Mouse (Mus musculus) heart, postnatal 0 days (tissue): ENCODE data around the gene Degs2.
A peak's percentile ranks its signal among the peaks of the same experiment; 100 is the strongest.

ENCODE experiments used
- CTCF ChIP-seq: IDR thresholded peaks from 2 replicates; pipeline ENCODE4 v1.5.1; 2016; ENCODE audit warnings: antibody characterized with exemption, control low read depth, low read depth
- EP300 ChIP-seq: IDR thresholded peaks from 2 replicates; pipeline ENCODE4 v1.6.1; 2016; ENCODE audit warnings: antibody characterized with exemption, low read depth

DNA sequence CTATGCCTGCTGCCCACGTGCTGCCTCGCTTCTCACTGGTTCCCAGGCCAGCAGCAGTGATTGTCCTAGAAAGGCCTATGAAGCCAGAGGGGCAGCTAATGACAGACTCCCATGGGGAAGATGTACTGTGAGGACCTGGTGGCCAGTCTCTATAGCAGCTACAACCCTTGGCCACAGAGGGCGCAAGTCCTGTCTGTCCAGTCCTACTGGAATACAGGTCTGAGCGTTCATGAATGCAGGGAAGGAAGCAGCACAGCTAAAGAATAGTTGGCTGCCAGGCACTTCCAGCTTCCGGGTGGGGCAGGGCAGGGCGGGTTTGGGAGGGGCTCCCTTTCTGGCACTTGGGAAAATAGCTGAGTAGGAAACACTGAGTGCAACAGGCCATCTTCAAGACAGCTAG, 15.2 kb downstream of the Degs2 start:
- no peak for TF ChIP-seq EP300
- peak; percentile 31 for TF ChIP-seq CTCF
